Mouse (Mus musculus): ENCODE measurements around the gene Ppm1a.

DNA sequence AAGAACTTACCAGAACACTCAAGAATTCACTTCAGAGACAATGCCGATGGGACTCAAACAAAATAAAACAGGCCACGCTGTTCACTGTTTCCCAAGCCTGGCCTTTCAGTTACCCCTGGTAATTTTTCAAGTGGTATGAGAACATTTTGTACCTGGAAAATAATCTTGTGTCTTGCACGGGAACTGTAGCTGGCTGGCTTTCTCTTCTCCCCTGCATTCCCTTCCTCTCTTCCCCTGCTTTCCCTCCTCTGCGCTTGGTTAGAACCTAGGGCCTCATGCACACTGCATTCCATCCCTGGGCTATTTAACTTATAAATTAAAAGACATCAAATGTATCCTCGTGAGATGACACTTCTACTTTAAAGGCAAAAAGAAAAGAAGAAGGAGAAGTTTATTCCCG lies 64.3 kb downstream of the Ppm1a start:
- no peak for TF ChIP-seq TAL1 (conservative IDR thresholded peaks at IDR 0.05; ENCODE audit: low read depth, low read length)
- TF ChIP-seq CTCF (IDR thresholded peaks at IDR 0.05; ENCODE audit: low read depth, low read length): no peak

Measured in G1E (cell line).